Mouse (Mus musculus) midbrain, postnatal 0 days (tissue): ENCODE results near the gene Zfp579. TPM values are rescaled to one million over a fixed set of nuclear protein-coding genes. Genes with fewer than 3 reads are reported as not detected.

Experiments
- ATAC-seq: fragments of 200-750 bp; cut with Nextera tagmentation; 2 replicates; pipeline ENCODE4 v1.8.0; 2017; ENCODE audit warnings: moderate number of reproducible peaks, mild to moderate bottlenecking, moderate TSS enrichment, moderate library complexity; ENCODE audit not compliant: low FRiP score
- DNase-seq: peaks from one replicate; pipeline ENCODE4 v3.0.0-alpha.2; 2015; ENCODE audit warnings: low spot score
- H3K27ac ChIP-seq: fragments of 300-500 bp; sonication (generic); 2 replicates; pipeline ENCODE4 v1.5.1; 2014; ENCODE audit warnings: low read depth, mild to moderate bottlenecking, low read length, mixed read lengths
- H3K27me3 ChIP-seq: fragments of 300-500 bp; sonication (generic); 2 replicates; pipeline ENCODE4 v1.6.1; 2014; ENCODE audit warnings: low read length, control low read depth, mixed read lengths; ENCODE audit not compliant: insufficient read depth
- H3K36me3 ChIP-seq: fragments of 300-500 bp; sonication (generic); 2 replicates; pipeline ENCODE4 v1.6.1; 2014; ENCODE audit warnings: low read length, control low read depth, mixed read lengths; ENCODE audit not compliant: insufficient read depth
- H3K4me1 ChIP-seq: fragments of 300-500 bp; sonication (generic); 2 replicates; pipeline ENCODE4 v1.6.1; 2014; ENCODE audit warnings: mild to moderate bottlenecking, control low read depth, antibody characterized with exemption, low read length, mixed read lengths; ENCODE audit not compliant: insufficient read depth
- H3K4me2 ChIP-seq: fragments of 300-500 bp; sonication (generic); 2 replicates; pipeline ENCODE4 v1.6.1; 2014; ENCODE audit warnings: low read depth, mild to moderate bottlenecking, low read length, mixed read lengths; ENCODE audit not compliant: poor library complexity, severe bottlenecking
- H3K4me3 ChIP-seq: fragments of 300-500 bp; sonication (generic); 2 replicates; pipeline ENCODE4 v1.5.1; 2014; ENCODE audit warnings: low read depth, mild to moderate bottlenecking, low read length, moderate library complexity
- H3K9ac ChIP-seq: fragments of 300-500 bp; sonication (generic); replicated peaks from 2 replicates; pipeline ENCODE4 v1.6.1; 2014; ENCODE audit warnings: mild to moderate bottlenecking, low read length, moderate library complexity, mixed read lengths; ENCODE audit not compliant: poor library complexity, severe bottlenecking
- H3K9me3 ChIP-seq: fragments of 300-500 bp; sonication (generic); 2 replicates; pipeline ENCODE4 v1.6.1; 2016; ENCODE audit warnings: low read length, control low read depth
- CTCF ChIP-seq: IDR thresholded peaks from 2 replicates; pipeline ENCODE4 v1.5.1; 2016; ENCODE audit warnings: antibody characterized with exemption, mild to moderate bottlenecking
- WGBS: fragments of 180-500 bp; shearing (Covaris S2); extraction: QIAGEN DNeasy Blood & Tissue Kit; methylation state at CpG from one replicate; pipeline ENCODE4 v1.1.7; 2014; 5-methylcytosine and 5-hydroxymethylcytosine counted together
- polyA plus RNA-seq: library from polyadenylated mRNA; unstranded; fragments of >200 nt; fragmentation: Nextera tagmentation; extraction: Ambion mirVana; gene quantifications from 2 replicates; pipeline ENCODE4 v1.2.1, GENCODE M21; 2015
- total RNA-seq: library from RNA; depleted of rRNA; stranded (reverse); fragments of >200 nt; gene quantifications from 2 replicates; pipeline ENCODE4 v1.2.3, GENCODE M21; 2014

Zfp579 gene
- total and polyA plus RNA-seq, 2 experiments from 2014 or later, result 43.3 to 54.3 TPM

GRCm38 (mm10) chr7:4964272-4964671 lies 31.7 kb downstream of the Zfp579 start, which contains the start of gene Sbk2:
Gene Sbk2, minus strand, starts transcription at chr7:4964406.
- 7% methylated on average over 10 of the region's 10 CpGs for WGBS
- H3K36me3 ChIP-seq, result no peaks in the 10 kb centered on the region
- peak; percentile 79 for TF ChIP-seq CTCF
- H3K9ac ChIP-seq, result no peak within 1 kb of the TSS; the same call in 1 of the 2 replicates
- peak; percentile 71 for DNase-seq
- peak within 1 kb of the TSS; percentile 26 for H3K4me2 ChIP-seq
- H3K27me3 ChIP-seq, result no peaks in the 10 kb centered on the region
- H3K4me1 ChIP-seq, result no peaks in the 10 kb centered on the region
- peak; percentile 81 for ATAC-seq
- H3K9me3 ChIP-seq, result no peaks in the 10 kb centered on the region
- H3K4me3 ChIP-seq, result no peak within 1 kb of the TSS
- H3K27ac ChIP-seq, result no peak within 1 kb of the TSS

GRCm38 (mm10) chr7:4963527-4963926 lies 32.4 kb downstream of the Zfp579 start:
- no peak overlapping the region for H3K4me2 ChIP-seq
- no peak for ATAC-seq
- 80% methylated on average over 5 of the region's 5 CpGs for WGBS
- no peaks in the 10 kb centered on the region for H3K9me3 ChIP-seq
- no peak for TF ChIP-seq CTCF
- no peak overlapping the region for H3K4me3 ChIP-seq
- no peaks in the 10 kb centered on the region for H3K36me3 ChIP-seq
- no peaks in the 10 kb centered on the region for H3K4me1 ChIP-seq
- DNase-seq, result no peak
- no peaks in the 10 kb centered on the region for H3K27me3 ChIP-seq
- H3K9ac ChIP-seq, result no peak overlapping the region
- no peak overlapping the region for H3K27ac ChIP-seq

GRCm38 (mm10) chr7:4957361-4957760 lies 38.6 kb downstream of the Zfp579 start:
- no peaks in the 10 kb centered on the region for H3K4me1 ChIP-seq
- no peak for DNase-seq
- H3K9ac ChIP-seq, result no peak overlapping the region
- H3K36me3 ChIP-seq, result no peaks in the 10 kb centered on the region
- H3K4me2 ChIP-seq, result no peak overlapping the region
- 84% methylated on average over 10 of the region's 10 CpGs for WGBS
- no peaks in the 10 kb centered on the region for H3K9me3 ChIP-seq
- no peak overlapping the region for H3K27ac ChIP-seq
- no peak for TF ChIP-seq CTCF
- H3K27me3 ChIP-seq, result no peaks in the 10 kb centered on the region
- H3K4me3 ChIP-seq, result no peak overlapping the region
- no peak for ATAC-seq

- no peak overlapping the region for H3K4me2 ChIP-seq
- H3K36me3 ChIP-seq, result no peaks in the 10 kb centered on the region
- DNase-seq, result peak; percentile 12
- no peak overlapping the region for H3K4me3 ChIP-seq
- 32% methylated on average over 10 of the region's 10 CpGs for WGBS
- no peaks in the 10 kb centered on the region for H3K4me1 ChIP-seq
- H3K9me3 ChIP-seq, result no peaks in the 10 kb centered on the region
- 0 out of 2 replicates have a peak overlapping the region, but pooled peaks have one; percentile 4 for H3K9ac ChIP-seq
- H3K27ac ChIP-seq, result no peak overlapping the region
- no peak for ATAC-seq
- TF ChIP-seq CTCF, result no peak
- no peaks in the 10 kb centered on the region for H3K27me3 ChIP-seq
These were observed 42.0 kb downstream of the Zfp579 start for GRCm38 (mm10) chr7:4953815-4954445.

- Histone ChIP-seq H3K9ac (no peak overlapping the region), H3K4me2 (no peak overlapping the region), H3K27me3 (no peaks in the 10 kb centered on the region), H3K9me3 (no peaks in the 10 kb centered on the region), H3K4me3 (no peak overlapping the region), H3K27ac (no peak overlapping the region), H3K4me1 (no peaks in the 10 kb centered on the region), H3K36me3 (no peaks in the 10 kb centered on the region)
- ATAC-seq (no peak), DNase-seq (no peak)
- WGBS, result 86% methylated on average over 19 of the region's 19 CpGs
- no peak for TF ChIP-seq CTCF
These were observed 45.2 kb downstream of the Zfp579 start for GRCm38 (mm10) chr7:4950561-4951342.

GRCm38 (mm10) chr7:4948386-4948785 lies 47.6 kb downstream of the Zfp579 start:
- H3K9ac ChIP-seq, result no peak overlapping the region
- no peaks in the 10 kb centered on the region for H3K36me3 ChIP-seq
- H3K27ac ChIP-seq, result no peak overlapping the region
- no peaks in the 10 kb centered on the region for H3K27me3 ChIP-seq
- no peak overlapping the region for H3K4me2 ChIP-seq
- 81% methylated on average over 6 of the region's 6 CpGs for WGBS
- no peak for DNase-seq
- TF ChIP-seq CTCF, result no peak
- H3K4me3 ChIP-seq, result no peak overlapping the region
- ATAC-seq, result no peak
- H3K9me3 ChIP-seq, result no peaks in the 10 kb centered on the region
- no peaks in the 10 kb centered on the region for H3K4me1 ChIP-seq
